Mouse (Mus musculus) liver, adult 2 months (tissue): ENCODE results near the gene S1pr3.

Experiments
- CTCF ChIP-seq: fragments of 200-500 bp; IDR thresholded peaks from 2 replicates; pipeline ENCODE4 v1.5.1; 2011; ENCODE audit warnings: low read depth, low read length, control low read depth
- POLR2A ChIP-seq: fragments of 200-500 bp; IDR thresholded peaks from 2 replicates; pipeline ENCODE4 v1.6.1; 2011; ENCODE audit warnings: low read length, control low read depth; ENCODE audit not compliant: insufficient read depth; ENCODE audit errors: extremely low read depth

- TF ChIP-seq POLR2A (no peak), CTCF (no peak)
These were observed 1.6 kb downstream of the S1pr3 start for GRCm38 (mm10) chr13:51409936-51410481.
